Mouse (Mus musculus) thymus, adult 2 months (tissue): ENCODE data around the gene Fbrsl1. TPM values are rescaled to one million over a fixed set of nuclear protein-coding genes. Genes with fewer than 3 reads are reported as not detected.

ENCODE experiments used
- DNase-seq: peaks from one replicate; pipeline ENCODE4 v3.0.0; 2021
- H3K27ac ChIP-seq: fragments of 200-500 bp; 2 replicates; pipeline ENCODE4 v1.5.1; 2012; ENCODE audit warnings: low read length, control low read depth; ENCODE audit not compliant: control insufficient read depth, insufficient read depth
- H3K27me3 ChIP-seq: fragments of 200-500 bp; 2 replicates; pipeline ENCODE4 v1.6.1; 2012; ENCODE audit warnings: mild to moderate bottlenecking, low read length, moderate library complexity, mixed read lengths; ENCODE audit not compliant: control insufficient read depth, insufficient read depth
- H3K36me3 ChIP-seq: fragments of 200-500 bp; 2 replicates; pipeline ENCODE4 v1.6.1; 2012; ENCODE audit warnings: mild to moderate bottlenecking, low read length, moderate library complexity; ENCODE audit not compliant: control insufficient read depth, insufficient read depth
- H3K4me1 ChIP-seq: fragments of 200-500 bp; replicated peaks from 2 replicates; pipeline ENCODE4 v1.6.1; 2012; ENCODE audit warnings: low read length; ENCODE audit not compliant: control insufficient read depth, insufficient read depth
- H3K4me3 ChIP-seq: fragments of 200-500 bp; 2 replicates; pipeline ENCODE4 v1.5.1; 2012; ENCODE audit warnings: mild to moderate bottlenecking, low read length, control low read depth, moderate library complexity; ENCODE audit not compliant: control insufficient read depth, insufficient read depth
- CTCF ChIP-seq: fragments of 200-500 bp; IDR thresholded peaks from 2 replicates; pipeline ENCODE4 v1.5.1; 2012; ENCODE audit warnings: mild to moderate bottlenecking, control low read depth, low read length, moderate library complexity, borderline replicate concordance; ENCODE audit not compliant: control insufficient read depth, poor library complexity, insufficient read depth; ENCODE audit errors: extremely low read depth
- POLR2A ChIP-seq: fragments of 200-500 bp; IDR thresholded peaks from 2 replicates; pipeline ENCODE4 v1.6.1; 2012; ENCODE audit warnings: mild to moderate bottlenecking, low read length, control low read depth, moderate library complexity; ENCODE audit not compliant: control insufficient read depth, poor library complexity, insufficient read depth; ENCODE audit errors: extremely low read depth
- WGBS: fragments of 180-500 bp; shearing (Covaris S2); methylation state at CpG from one replicate; pipeline ENCODE4 v1.1.7; 2018; 5-methylcytosine and 5-hydroxymethylcytosine counted together
- polyA plus RNA-seq: library from polyadenylated mRNA; depleted of rRNA; stranded (reverse); fragments of >200 nt; gene quantifications from 2 replicates; pipeline ENCODE4 v1.2.3, GENCODE M21; 2012

Gene Fbrsl1
- polyA plus RNA-seq, 1 experiment: 129 TPM

DNA sequence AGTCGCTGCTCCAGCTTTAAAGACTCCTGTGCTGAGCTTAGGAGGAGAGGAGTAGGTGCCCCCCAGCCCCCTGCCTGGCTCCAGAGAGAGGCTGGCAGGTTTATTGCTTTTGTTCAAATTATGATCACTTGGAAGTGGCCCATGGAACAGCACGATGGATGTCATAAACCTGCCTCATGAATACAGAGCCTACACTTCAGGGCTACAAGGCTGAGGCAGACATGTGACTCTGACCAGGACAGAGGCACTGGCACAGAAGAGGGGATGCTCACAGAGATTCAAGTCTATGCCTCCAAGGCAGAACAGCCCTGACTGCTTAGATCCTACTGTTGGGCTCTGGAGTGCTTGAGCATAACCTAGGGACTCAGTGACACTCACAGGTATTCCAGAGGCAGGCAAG is 39.3 kb downstream of the Fbrsl1 start:
- 95% methylated on average over 2 of the region's 2 CpGs for WGBS

DNA sequence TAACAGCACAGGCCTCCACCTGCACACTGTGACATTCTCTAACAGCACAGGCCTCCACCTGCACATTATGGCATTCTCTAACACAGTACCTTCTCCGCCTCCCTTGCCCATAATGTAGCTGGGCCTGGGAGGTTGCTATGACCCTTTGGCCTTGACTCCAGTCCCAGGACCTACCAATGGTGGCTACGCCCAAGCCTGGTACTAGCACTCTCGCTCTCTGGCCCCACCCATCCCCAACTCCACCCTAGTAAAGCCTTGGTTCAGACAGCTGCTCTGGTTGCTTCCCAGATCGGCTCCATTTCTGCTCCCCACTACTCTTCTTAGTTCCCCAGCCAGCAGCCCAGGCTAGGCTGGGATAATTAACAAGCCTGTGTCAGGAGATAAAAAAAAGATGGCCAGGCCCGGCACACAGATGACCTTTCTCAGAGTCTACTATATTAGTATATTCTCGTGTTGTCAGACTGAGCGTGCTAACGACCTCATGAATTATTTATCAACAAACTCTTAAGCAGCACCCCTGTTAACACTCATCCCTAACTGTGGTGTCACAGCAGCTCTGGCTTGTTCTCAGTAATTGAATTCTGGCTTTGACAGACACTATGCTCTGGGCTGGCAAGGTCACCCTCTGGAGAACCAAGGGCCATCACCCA is 42.1 kb downstream of the Fbrsl1 start:
- no peak overlapping the region for H3K27ac ChIP-seq
- no peak for DNase-seq

More for the DNA sequence above, 39.3 kb downstream of the Fbrsl1 start:
- TF ChIP-seq POLR2A (no peak), CTCF (no peak)
- H3K4me3 ChIP-seq: no peak overlapping the region
- H3K27ac ChIP-seq: no peak overlapping the region
- no peaks in the 10 kb centered on the region for H3K27me3 ChIP-seq
- H3K36me3 ChIP-seq: no peaks in the 10 kb centered on the region
- DNase-seq: no peak
- H3K4me1 ChIP-seq: no peaks in the 10 kb centered on the region

GRCm38 (mm10) chr5:110403931-110404330 is 44.4 kb downstream of the Fbrsl1 start:
- H3K27ac ChIP-seq: no peak overlapping the region
- H3K4me1 ChIP-seq: no peaks in the 10 kb centered on the region
- no peak overlapping the region for H3K4me3 ChIP-seq
- WGBS: 94% methylated on average over 3 of the region's 3 CpGs
- no peak for DNase-seq
- H3K27me3 ChIP-seq: no peaks in the 10 kb centered on the region
- H3K36me3 ChIP-seq: no peaks in the 10 kb centered on the region
- TF ChIP-seq CTCF (no peak), POLR2A (no peak)

More for the DNA sequence above, 42.1 kb downstream of the Fbrsl1 start:
- H3K4me1 ChIP-seq: no peaks in the 10 kb centered on the region
- TF ChIP-seq CTCF (no peak), POLR2A (no peak)
- WGBS: 98% methylated on average over 8 of the region's 8 CpGs
- H3K27me3 ChIP-seq: no peaks in the 10 kb centered on the region
- no peak overlapping the region for H3K4me3 ChIP-seq
- H3K36me3 ChIP-seq: no peaks in the 10 kb centered on the region

GRCm38 (mm10) chr5:110402557-110402956 is 45.7 kb downstream of the Fbrsl1 start:
- DNase-seq: no peak
- Histone ChIP-seq H3K4me1 (no peaks in the 10 kb centered on the region), H3K27ac (no peak overlapping the region), H3K36me3 (no peaks in the 10 kb centered on the region), H3K27me3 (no peaks in the 10 kb centered on the region), H3K4me3 (no peak overlapping the region)
- TF ChIP-seq POLR2A: no peak
- no peak for TF ChIP-seq CTCF
- WGBS: 96% methylated on average over 2 of the region's 2 CpGs

DNA sequence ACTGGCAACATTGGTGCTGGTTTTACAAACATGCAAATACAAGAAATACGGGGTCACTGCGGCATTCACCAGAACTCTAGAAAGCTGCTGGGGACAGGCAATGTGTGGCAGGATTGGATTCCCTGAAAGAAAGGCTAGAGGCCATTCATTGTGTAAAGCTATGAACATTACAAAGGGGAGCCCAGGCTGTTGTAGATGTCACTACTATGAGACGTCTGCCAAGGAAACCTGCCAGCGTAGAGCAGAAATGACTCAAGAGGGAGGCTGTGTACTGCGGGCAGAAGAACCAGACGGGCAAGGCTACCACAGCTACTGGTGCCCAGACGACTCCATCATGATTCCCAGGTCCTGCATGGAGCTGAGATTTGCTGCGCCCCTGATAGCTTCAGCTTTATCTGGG is 47.2 kb downstream of the Fbrsl1 start:
- Histone ChIP-seq H3K4me3 (no peak overlapping the region), H3K27ac (no peak overlapping the region), H3K36me3 (no peaks in the 10 kb centered on the region), H3K4me1 (no peaks in the 10 kb centered on the region), H3K27me3 (no peaks in the 10 kb centered on the region)
- DNase-seq: no peak
- WGBS: 96% methylated on average over 8 of the region's 8 CpGs
- TF ChIP-seq POLR2A (no peak), CTCF (no peak)

DNA sequence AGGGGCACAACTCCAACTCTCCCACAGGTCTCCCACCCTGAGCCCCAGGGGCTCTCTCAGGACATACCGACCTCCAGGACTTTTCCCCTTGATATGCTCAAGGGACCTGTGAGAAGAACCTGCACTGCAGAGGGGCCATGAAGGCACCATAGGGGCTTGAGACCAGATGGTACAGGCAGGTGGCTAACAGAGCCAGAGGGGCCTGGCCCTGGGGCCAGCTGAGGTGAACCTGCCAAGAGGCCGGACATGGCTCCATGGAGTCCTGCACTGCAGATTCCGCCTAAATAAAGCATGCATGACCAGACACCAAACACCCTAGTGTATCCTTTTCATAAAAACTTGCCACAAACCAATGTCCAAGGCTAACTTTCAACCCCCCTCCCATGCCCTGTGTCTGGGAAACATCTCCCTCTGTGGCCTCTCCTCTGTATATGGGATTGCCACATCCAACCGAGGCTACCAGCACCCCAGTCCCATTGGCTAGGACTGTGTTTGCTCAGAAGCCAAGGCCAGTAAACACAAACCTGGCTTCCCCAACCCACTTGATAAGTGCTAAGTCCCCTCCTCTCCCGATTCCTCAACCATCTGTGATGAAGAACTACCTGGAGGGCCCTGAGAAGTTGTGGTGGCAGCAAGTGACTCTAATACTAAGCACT is 53.2 kb downstream of the Fbrsl1 start:
- Histone ChIP-seq H3K36me3 (no peaks in the 10 kb centered on the region), H3K27ac (no peak overlapping the region), H3K4me1 (no peaks in the 10 kb centered on the region), H3K4me3 (no peak overlapping the region), H3K27me3 (no peaks in the 10 kb centered on the region)
- TF ChIP-seq CTCF (no peak), POLR2A (no peak)
- WGBS: 91% methylated on average over 5 of the region's 5 CpGs
- no peak for DNase-seq

GRCm38 (mm10) chr5:110392727-110393126 is 55.6 kb downstream of the Fbrsl1 start:
- Histone ChIP-seq H3K4me3 (no peak overlapping the region), H3K27ac (no peak overlapping the region), H3K36me3 (no peaks in the 10 kb centered on the region), H3K4me1 (no peaks in the 10 kb centered on the region), H3K27me3 (no peaks in the 10 kb centered on the region)
- TF ChIP-seq POLR2A (no peak), CTCF (no peak)
- WGBS: 96% methylated on average over 5 of the region's 5 CpGs
- DNase-seq: no peak
